Mouse (Mus musculus) lung, embryonic 15.5 days (tissue): Measurements from ENCODE around the gene Prox2. TPM values are rescaled to one million over a fixed set of nuclear protein-coding genes. Genes with fewer than 3 reads are reported as not detected.

Experiments
- ATAC-seq: fragments of 200-750 bp; cut with Nextera tagmentation; 2 replicates; pipeline ENCODE4 v1.8.0; 2017; ENCODE audit warnings: moderate number of reproducible peaks, borderline replicate concordance; ENCODE audit not compliant: low FRiP score, low TSS enrichment; ENCODE audit errors: extremely low read depth
- H3K27ac ChIP-seq: fragments of 300-500 bp; sonication (generic); 2 replicates; pipeline ENCODE4 v1.5.1; 2015; ENCODE audit warnings: moderate library complexity, mild to moderate bottlenecking, inconsistent platforms
- H3K27me3 ChIP-seq: fragments of 300-500 bp; sonication (generic); 2 replicates; pipeline ENCODE4 v1.6.1; 2015; ENCODE audit warnings: inconsistent platforms
- H3K36me3 ChIP-seq: fragments of 300-500 bp; sonication (generic); 2 replicates; pipeline ENCODE4 v1.6.1; 2015; ENCODE audit warnings: inconsistent platforms
- H3K4me1 ChIP-seq: fragments of 300-500 bp; sonication (generic); 2 replicates; pipeline ENCODE4 v1.6.1; 2015; ENCODE audit warnings: inconsistent platforms
- H3K4me2 ChIP-seq: fragments of 300-500 bp; sonication (generic); 2 replicates; pipeline ENCODE4 v1.6.1; 2015; ENCODE audit warnings: inconsistent platforms, mild to moderate bottlenecking, moderate library complexity
- H3K4me3 ChIP-seq: fragments of 300-500 bp; sonication (generic); 2 replicates; pipeline ENCODE4 v1.5.1; 2015; ENCODE audit warnings: mild to moderate bottlenecking, inconsistent platforms
- H3K9ac ChIP-seq: fragments of 300-500 bp; sonication (generic); 2 replicates; pipeline ENCODE4 v1.6.1; 2015; ENCODE audit warnings: inconsistent platforms
- H3K9me3 ChIP-seq: fragments of 300-500 bp; sonication (generic); 2 replicates; pipeline ENCODE4 v1.6.1; 2016; ENCODE audit warnings: inconsistent platforms
- WGBS: fragments of 180-500 bp; shearing (Covaris S2); methylation state at CpG from one replicate; pipeline ENCODE4 v1.1.7; 2015; 5-methylcytosine and 5-hydroxymethylcytosine counted together
- polyA plus RNA-seq: library from polyadenylated mRNA; unstranded; fragments of >200 nt; fragmentation: Nextera tagmentation; extraction: Ambion mirVana; gene quantifications from 2 replicates; pipeline ENCODE4 v1.2.1, GENCODE M21; 2015

Gene Prox2
- polyA plus RNA-seq, 1 experiment from 2014 or later = 6.6 TPM

- Histone ChIP-seq H3K27me3 (no peaks in the 10 kb centered on the region), H3K4me3 (no peak overlapping the region), H3K27ac (no peak overlapping the region), H3K9ac (no peak overlapping the region), H3K4me1 (no peaks in the 10 kb centered on the region), H3K9me3 (no peaks in the 10 kb centered on the region), H3K4me2 (no peak overlapping the region), H3K36me3 (peaks cover 23% of the 10 kb centered on the region)
- 76% methylated on average over 2 of the region's 2 CpGs for WGBS
- ATAC-seq = no peak
These were observed 26.3 kb downstream of the Prox2 start for GRCm38 (mm10) chr12:85084257-85084656.

DNA sequence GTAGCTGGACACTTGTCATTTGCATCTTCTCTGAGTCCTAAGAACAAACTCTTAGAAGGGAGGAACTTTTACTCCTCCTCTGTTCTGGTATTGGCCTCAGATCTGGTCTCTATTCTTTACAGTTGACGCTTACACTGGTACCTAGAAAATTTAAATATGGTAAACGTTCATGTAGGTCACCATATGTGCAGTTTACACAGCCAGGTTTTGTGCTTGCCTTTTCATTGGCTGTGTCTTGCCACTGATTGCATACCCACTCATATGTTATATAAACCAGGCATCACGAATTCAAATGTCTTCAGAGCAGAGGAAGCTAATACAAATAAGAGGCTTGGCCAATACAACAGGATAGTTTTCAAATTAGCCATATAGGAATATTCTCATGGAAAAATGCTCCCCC is 33.5 kb downstream of the Prox2 start:
- peaks cover 15% of the 10 kb centered on the region for H3K36me3 ChIP-seq
- H3K9me3 ChIP-seq = no peaks in the 10 kb centered on the region
- no peak overlapping the region for H3K27ac ChIP-seq
- no peak overlapping the region for H3K4me2 ChIP-seq
- whole genome bisulfite sequencing = 87% methylated on average over 3 of the region's 3 CpGs
- H3K4me3 ChIP-seq = no peak overlapping the region
- no peak overlapping the region for H3K9ac ChIP-seq
- H3K4me1 ChIP-seq = no peaks in the 10 kb centered on the region
- no peak for ATAC-seq
- no peaks in the 10 kb centered on the region for H3K27me3 ChIP-seq

DNA sequence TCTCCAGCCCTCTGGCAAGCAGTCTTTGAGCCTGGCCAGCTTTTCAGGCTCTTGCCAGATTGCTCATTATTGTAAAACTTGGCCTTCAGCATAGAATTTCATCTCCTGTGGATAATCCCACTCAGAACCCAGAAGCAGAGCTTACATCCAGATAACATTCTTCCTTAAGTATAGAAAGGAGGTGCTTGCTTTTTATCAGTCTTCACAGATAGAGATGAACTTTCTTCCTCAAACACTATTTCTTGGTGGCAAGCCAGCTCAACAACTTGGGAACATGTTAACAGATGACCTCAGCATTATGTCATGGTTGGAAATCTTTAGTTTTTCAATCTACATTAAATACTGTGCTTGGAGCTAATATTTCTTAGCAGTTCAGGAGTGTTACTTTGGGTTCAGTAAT is 39.5 kb downstream of the Prox2 start:
- H3K4me3 ChIP-seq = no peak overlapping the region
- ATAC-seq = no peak
- H3K36me3 ChIP-seq = peaks cover 52% of the 10 kb centered on the region
- no peaks in the 10 kb centered on the region for H3K9me3 ChIP-seq
- H3K4me2 ChIP-seq = no peak overlapping the region
- no peaks in the 10 kb centered on the region for H3K4me1 ChIP-seq
- no peak overlapping the region for H3K27ac ChIP-seq
- H3K27me3 ChIP-seq = no peaks in the 10 kb centered on the region
- H3K9ac ChIP-seq = no peak overlapping the region

- Histone ChIP-seq H3K27ac (no peak overlapping the region), H3K36me3 (peaks cover 52% of the 10 kb centered on the region), H3K4me3 (no peak overlapping the region), H3K4me2 (no peak overlapping the region), H3K4me1 (no peaks in the 10 kb centered on the region), H3K27me3 (no peaks in the 10 kb centered on the region), H3K9me3 (no peaks in the 10 kb centered on the region), H3K9ac (no peak overlapping the region)
- WGBS = 61% methylated on average over 6 of the region's 6 CpGs
- no peak for ATAC-seq
These were observed 59.3 kb downstream of the Prox2 start for GRCm38 (mm10) chr12:85051218-85051617.

Other genes with a start within 250 kb of the Prox2 start
- gene Ltbp2, start 234.2 kb downstream of the Prox2 start, polyA plus RNA-seq = 12.8 and 15.1 TPM in 2 replicates
- 139 and 144 TPM in 2 replicates for gene Fcf1, start 139.9 kb downstream of the Prox2 start, polyA plus RNA-seq
- gene Arel1, start 139.9 kb downstream of the Prox2 start, polyA plus RNA-seq = 13.8 and 16.1 TPM in 2 replicates
- gene Ylpm1, start 114.4 kb downstream of the Prox2 start, polyA plus RNA-seq = 23.3 and 28.4 TPM in 2 replicates
- gene Dlst, start 74 bp upstream of the Prox2 start, polyA plus RNA-seq = 108 and 109 TPM in 2 replicates
- 1.1 and 1.4 TPM in 2 replicates for gene Rps6kl1, start 40.5 kb upstream of the Prox2 start, polyA plus RNA-seq
- gene Pgf, start 67.0 kb upstream of the Prox2 start, polyA plus RNA-seq = 10.8 and 12.7 TPM in 2 replicates
- 88.2 and 94.9 TPM in 2 replicates for gene Eif2b2, start 108.7 kb upstream of the Prox2 start, polyA plus RNA-seq
- 8.1 and 9.3 TPM in 2 replicates for gene Mlh3, start 159.8 kb upstream of the Prox2 start, polyA plus RNA-seq
- 53.8 and 55.5 TPM in 2 replicates for gene Acyp1, start 177.7 kb upstream of the Prox2 start, polyA plus RNA-seq
- gene Zc2hc1c, start 177.8 kb upstream of the Prox2 start, polyA plus RNA-seq = 1.7 TPM in 2 replicates
- gene Nek9, start 228.6 kb upstream of the Prox2 start, polyA plus RNA-seq = 19.5 and 21.1 TPM in 2 replicates